Mouse (Mus musculus) liver, embryonic 18 days (tissue): Measurements from ENCODE around the gene Nipal1. TPM values are rescaled to one million over a fixed set of nuclear protein-coding genes. Genes with fewer than 3 reads are reported as not detected.

Experiments
- polyA plus RNA-seq: library from polyadenylated mRNA; depleted of rRNA; stranded (reverse); fragments of >200 nt; gene quantifications from 2 replicates; pipeline ENCODE4 v1.2.3, GENCODE M21; 2012; rRNA removed

Nipal1 gene
- 14.1 and 17.0 TPM in 2 replicates for polyA plus RNA-seq

DNA sequence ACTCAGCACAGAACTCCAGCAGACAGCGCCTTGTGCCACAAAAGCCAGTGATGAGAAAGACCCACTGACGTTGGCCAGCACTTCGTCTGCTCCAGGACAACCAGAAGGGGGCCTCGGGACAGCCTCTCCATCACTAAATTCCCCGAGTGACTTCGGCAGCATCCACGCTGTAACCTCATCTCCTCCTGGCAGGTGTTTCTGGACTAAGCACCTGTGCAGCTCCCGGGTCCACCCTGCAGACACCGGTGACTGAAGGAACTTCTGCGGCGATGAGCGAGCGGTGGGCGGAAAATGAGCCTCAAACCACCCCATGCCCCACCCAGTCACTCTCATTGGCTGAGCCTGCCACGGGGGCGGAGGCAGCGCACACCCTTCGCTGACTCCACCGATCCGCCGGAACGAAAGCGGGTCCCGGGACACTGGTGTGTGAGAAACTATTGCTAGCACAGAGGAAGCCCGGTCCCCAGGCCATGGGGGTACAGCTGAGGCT, at the start of gene Nipal1:
Gene Nipal1 (plus strand): TSS at position 378 of the 490 bp plus-strand sequence.

DNA sequence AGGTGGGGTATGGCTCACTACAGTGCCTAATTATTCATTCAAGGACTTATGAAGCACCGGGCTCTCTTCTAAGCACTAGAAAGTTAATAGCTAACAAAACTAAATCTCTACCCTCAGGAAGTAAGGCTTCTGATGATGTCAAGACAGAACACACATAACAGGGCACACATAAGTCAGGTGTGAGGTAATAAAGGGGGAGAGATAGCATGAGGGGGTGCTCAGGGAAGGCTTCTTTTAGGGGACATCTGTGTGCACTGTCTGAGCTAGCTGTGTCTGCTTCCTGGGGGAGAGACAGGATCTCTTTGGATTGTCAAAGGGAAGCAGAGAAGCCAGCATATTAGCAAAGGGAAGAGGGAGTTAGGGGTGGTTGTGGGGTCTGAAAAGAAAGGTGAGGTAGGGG, 3.4 kb upstream of the Nipal1 start, which contains the start of gene Cnga1:
Gene Cnga1 (minus strand): TSS at position 101 of the 400 bp plus-strand sequence.

Other genes with a start within 250 kb of the Nipal1 start
- 0.07 and 0.13 TPM in 2 replicates for gene Corin, start 143.3 kb upstream of the Nipal1 start, polyA plus RNA-seq
- gene Nfxl1, start 88.1 kb upstream of the Nipal1 start, polyA plus RNA-seq = 7.1 and 8.9 TPM in 2 replicates
- not detected in 2 replicates for gene Zar1, start 66.5 kb upstream of the Nipal1 start, polyA plus RNA-seq
- gene Gm5868, start 60.2 kb upstream of the Nipal1 start, polyA plus RNA-seq = not detected in 2 replicates
- gene Cnga1, start 3.5 kb upstream of the Nipal1 start, polyA plus RNA-seq = 0.01 TPM in 2 replicates
- gene Txk, start 105.0 kb downstream of the Nipal1 start, polyA plus RNA-seq = 0.07 and 0.11 TPM in 2 replicates
- 5.4 and 6.1 TPM in 2 replicates for gene Tec, start 220.7 kb downstream of the Nipal1 start, polyA plus RNA-seq